Mouse (Mus musculus): ENCODE data around the gene Lmf2.

Gene Lmf2

DNA sequence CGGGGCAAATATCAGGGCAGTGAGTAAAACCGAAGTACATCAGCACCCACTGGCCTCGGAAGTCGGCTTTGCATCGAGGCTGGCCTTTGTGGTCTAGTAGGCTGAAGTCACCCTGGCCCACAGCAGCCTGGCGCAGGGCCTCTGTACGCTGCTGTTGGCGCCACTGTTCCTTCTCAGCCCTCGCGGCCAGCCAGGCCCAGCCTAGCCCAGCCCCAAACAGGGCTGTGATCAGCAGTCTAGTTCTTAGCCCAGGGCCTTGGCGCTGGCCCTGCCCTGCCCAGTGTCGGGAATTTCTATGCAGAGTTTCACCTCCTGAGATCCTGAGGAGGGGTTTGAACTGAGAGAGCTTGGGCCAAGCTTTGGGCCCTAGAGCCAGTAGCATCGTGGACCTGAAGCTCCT lies 16.6 kb upstream of the Lmf2 start:
- DNase-seq = no peak

DNA sequence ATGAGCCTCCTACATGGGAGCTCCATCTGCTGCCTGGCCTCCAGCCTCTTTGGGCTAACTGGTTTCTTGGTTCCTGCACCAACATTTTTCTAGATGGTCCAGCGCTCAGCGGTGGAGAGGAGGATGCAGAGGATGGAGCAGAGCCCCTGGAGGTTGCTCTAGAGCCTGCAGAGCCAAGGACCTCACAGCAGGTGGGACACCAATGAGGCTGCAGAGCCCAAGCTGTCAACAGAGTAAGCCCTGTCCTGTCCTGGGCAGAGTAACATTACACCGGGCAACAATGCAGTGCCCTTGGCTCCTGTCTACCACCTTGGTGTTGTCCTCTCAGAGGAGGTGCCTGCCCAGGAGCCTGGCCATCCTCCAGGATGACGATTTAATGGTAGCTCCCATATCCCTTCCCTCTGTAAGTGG lies 9.7 kb upstream of the Lmf2 start:
- no peak for DNase-seq

DNA sequence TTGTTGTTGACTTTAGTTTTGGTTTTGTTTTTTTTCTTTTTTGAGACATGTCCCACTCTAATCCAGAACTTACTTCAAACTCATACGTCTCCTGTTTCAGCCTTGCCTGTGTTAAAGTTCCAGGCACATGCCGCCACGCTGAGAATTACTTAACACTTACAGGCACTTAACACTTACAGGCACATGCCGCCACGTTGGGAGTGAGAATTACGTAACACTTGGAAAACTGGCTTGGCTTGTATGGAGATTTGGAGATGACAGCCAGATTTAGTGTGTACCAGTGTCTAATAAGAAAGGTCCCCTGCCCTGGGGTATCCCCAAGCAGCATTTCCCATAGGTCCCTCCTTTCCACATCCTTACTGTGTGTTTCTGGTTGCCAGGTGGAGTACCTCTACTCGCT lies 7.6 kb upstream of the Lmf2 start:
- DNase-seq = no peak

DNA sequence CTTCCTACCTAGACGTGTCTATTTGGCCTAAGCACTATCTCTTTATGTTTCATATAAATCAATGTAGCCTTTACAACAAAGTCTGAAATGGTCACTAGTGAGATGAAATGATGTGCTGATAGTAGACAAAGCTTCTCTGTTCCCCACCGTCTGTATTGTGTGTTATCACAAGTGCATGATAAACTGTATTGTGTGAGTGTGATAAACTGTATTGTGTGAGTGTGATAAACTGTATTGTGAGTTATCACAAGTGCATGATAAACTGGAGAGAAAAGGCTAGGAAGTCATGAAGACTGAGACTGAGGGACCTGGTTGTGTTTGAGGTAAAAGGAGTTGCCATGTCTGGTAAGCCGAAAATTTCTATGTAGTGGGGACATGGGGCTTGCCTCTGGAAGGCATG lies 3.3 kb upstream of the Lmf2 start:
- DNase-seq = no peak

DNA sequence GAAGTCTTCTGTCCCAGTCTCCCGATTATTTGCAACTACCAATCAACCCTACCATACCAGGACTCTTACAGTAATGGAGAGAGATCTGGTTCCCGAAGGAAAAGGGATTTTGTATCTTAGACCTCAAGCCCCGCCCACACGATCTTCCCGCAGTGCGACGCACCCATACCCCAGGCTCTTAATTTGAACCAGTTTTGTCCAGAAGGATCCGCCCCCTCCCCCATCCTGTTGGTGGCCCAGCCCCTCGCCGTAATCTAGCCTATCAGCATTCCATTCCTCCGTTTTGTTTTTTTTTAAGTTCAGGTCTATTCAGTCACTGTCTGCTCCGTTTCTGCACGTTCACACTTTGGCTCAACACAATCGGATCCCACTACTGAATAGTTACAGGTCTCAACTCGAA lies 913 bp upstream of the Lmf2 start:
- DNase-seq = peak; percentile 86

DNA sequence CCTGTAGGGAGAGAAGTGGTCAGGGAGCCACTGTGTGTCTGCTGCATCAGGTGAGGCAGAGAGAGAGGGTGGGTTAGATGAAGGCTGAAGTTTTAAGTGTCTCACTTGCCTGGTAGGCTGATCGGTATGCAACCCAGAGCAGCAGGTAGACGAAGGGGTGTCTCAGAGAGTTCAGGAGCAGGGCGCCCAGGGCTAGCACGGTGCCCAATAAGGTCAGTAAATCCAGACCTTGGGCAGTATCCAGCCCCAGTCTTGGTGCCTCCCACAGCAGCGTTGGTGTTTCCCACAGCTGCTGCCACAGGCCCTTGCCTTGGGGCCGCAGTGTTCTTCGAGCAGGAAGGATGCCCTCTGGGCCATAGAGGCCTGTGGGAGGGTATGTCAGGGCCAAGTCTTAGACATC lies 1.0 kb downstream of the Lmf2 start:
- no peak for DNase-seq

DNA sequence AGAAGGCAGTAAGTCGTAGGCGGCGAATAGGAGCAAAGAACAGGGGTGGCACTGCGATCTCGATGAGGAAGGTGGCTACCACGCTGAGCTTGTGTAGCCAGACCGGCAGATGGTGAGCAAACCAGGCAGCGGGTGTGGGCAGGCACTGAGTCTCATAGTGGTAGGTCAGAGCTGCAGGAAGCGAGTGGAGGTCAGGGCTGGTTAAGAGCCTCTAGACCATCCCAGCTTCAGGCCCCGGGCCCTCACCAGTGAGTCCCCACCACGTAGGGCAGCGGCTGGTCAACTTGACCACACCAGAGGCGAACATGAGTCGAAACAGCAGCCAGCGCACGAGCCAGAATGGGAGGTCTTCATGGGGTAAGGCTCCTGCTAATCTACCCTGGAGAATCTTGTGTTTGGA lies 1.6 kb downstream of the Lmf2 start:
- DNase-seq = no peak

DNA sequence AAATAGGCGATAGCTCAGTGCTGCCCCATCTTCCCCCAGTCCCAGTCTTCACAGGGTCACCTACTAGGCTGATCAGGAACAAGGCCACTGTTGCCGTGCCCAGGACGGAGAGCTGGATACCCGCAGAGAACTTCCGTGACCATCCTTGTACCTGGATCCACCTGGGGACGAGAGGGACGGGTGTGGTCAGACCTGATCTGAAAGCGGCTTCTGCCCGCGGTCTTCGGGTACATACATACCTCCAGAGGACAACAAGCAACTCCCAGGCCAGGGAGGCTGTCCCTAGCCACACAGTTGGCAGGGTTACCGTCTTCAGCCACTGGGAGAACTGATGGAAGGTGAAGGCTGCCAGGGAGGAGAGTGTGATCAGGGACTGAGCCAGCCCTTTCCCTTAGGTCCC lies 2.7 kb downstream of the Lmf2 start:
- DNase-seq = no peak

DNA sequence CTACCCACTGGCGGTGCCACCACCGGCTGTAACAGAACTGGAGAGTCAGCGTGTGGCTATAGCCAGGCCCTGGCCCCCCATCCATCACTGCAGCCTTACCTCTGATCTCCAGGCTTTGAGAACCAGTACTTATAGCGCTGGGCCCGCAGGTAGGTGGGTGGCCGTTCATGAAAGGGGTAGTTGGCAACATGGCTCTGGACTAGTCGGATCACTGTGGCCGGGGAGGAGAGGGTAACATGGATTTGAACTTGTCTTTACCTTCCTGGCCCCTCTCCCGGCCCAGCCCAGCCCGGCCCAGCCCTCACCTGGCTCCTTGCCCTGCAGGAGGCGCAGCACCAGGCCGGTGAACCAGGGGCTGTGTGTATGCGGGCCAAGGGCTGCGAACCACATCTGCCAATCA lies 3.4 kb downstream of the Lmf2 start:
- DNase-seq = no peak

DNA sequence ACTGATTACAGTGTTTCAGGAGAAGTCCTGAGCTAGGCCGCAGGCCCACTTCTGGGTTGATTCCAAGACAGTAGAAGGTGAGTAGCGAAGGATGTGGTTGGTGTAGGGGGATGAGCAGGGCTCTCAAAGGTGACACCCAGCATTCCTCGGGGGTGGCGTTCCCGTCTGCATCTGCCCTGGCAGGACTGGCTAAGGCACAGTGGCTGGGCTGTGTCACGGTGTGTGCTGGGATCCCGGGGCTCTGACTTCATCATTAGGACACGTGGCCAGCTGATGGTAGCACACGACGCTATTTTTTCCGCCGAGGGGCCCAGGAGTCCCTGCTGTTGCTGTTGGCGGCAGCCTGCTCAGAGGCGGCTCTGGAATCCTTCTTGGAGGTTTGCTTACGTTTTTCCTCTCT lies 4.2 kb downstream of the Lmf2 start:
- DNase-seq = no peak

DNA sequence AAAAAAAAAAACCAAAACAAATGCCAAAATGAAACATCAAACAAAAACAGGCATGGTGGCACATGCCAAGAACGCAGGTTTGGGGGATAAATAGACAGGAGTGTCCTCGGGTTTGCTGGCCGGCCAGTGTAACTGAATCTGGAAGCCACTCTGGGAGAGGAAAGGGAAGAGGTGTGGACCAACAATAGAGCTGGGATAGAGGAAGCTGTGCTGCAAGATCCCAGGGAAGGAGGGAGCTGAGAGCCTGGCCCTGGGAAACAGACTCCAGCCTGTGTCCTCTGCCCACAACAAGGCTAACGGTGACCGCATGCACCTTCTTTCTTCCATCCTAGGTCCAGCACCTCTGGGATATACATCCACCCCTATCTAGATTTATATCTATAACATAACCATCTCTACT lies 5.0 kb downstream of the Lmf2 start:
- no peak for DNase-seq

DNA sequence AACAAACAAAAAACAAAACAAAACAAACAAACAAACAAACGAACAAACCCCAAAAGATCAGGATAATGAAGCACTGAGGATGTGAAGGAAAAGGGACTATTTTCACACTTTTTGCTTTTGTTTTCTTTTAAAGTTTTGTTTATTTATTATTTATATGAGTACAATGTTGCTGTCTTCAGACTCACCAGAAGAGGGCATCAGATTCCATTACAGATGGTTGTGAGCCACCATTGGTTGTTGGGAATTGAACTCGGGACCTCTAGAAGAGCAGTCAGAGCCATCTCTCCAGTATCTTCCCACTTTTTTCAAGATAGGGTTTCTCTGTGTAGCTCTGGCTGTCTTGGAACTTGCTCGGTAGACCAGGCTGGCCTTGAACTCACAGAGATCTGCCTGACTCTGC lies 12.1 kb downstream of the Lmf2 start:
- no peak for DNase-seq

DNA sequence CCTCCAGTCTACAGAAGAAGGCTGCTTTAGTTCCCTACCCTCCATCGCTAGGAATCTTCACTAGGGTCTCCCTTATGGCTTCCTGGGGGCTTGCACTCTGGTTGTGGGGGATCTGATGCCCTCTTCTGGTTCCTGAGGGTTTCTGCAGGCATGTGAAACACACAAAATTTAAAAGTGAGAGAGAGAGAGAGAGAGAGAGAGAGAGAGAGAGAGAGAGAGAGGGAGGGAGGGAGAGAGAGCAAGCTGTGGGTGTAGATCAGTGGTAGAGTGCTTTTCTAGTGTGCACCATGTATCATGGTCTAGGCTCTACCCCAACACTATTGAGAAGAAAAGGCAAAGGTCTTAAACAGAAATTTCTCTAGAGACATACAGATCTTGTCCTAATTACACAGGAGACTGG lies 13.8 kb downstream of the Lmf2 start:
- no peak for DNase-seq

DNA sequence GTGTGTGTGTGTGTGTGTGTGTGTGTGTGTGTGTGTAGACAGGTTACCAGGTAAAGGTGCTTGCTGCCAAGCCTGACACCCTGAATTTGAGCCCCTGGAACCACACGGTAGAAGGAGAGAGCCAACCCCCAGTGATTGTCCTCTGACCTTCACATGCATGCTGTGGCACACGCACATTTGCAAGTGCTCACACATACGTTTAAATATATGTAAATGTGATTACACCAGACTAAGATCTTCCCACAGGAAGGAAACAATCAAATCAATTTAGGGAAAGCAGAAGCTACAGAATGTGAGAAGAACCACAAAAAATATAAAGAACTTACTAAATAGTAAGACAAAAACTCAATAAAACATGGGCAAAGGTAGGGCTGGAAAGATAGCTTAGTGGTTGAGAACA lies 15.3 kb downstream of the Lmf2 start:
- no peak for DNase-seq

DNA sequence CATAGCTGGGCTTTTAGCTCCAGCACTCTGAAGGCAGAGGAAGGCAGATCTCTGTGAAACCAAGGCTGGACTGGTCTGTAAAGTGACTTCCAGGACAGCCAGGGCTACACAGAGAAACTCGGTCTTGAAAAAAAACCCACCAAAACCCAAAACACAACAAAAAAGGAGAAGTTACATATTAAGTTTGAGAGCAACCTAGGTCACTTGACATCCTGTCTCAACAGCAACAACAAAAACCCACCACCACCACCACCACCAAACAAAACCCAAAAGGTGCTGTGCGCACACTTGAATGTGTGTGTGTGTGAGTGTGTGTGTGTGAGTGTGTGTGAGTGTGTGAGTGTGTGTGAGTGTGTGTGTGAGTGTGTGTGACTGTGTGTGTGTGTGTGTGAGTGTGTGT lies 15.8 kb downstream of the Lmf2 start:
- no peak for DNase-seq

DNA sequence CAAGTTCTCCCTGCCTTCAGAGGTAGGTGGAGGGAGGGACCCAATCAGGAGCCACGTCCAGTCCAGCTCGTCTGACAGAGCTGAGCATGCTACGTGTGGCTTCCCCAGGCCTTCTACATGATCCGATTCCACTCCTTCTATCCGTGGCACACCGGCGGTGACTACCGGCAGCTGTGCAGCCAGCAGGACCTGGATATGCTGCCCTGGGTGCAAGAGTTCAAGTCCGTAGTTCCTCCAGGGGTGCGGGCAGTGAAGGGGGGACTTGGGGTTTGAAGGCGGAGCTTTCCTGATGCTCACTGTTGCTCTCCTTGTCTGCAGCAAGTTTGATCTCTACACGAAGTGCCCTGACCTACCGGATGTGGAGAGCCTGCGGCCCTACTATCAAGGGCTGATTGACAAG lies 19.0 kb downstream of the Lmf2 start:
- DNase-seq = no peak

DNA sequence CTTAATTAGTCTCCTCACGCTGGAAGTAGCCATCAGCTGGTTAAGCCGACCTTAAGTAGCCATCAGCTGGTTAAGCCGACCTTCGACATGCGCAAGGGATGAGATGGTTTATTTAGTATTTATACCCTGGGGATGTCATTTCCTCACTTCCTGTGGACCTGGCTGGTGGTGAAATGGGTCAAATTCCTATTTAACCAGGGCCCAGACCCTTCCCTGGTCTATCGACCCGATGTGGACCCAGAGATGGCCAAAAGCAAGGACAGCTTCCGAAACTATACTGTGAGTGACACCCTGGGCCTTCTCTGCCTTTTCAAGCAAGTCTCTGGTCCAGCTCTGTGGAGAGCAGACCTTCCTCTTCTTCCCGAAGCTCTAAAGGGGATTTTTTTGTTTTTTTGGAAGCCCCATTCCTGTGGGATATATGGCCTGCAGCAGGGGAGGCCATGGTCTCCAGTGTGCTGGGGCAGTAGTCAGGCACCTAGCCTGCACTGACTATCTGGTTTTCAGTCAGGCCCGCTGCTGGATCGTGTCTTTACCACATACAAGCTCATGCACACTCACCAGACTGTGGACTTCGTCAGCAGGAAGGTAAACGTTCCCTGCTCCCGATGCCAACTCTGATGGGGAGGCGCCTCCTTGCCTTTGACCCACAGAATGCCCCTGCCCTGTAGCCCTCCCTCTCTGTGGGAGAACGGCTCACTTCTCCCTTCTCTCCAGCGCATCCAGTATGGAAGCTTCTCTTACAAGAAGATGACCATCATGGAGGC lies 20.5 kb downstream of the Lmf2 start:
- DNase-seq = no peak

DNA sequence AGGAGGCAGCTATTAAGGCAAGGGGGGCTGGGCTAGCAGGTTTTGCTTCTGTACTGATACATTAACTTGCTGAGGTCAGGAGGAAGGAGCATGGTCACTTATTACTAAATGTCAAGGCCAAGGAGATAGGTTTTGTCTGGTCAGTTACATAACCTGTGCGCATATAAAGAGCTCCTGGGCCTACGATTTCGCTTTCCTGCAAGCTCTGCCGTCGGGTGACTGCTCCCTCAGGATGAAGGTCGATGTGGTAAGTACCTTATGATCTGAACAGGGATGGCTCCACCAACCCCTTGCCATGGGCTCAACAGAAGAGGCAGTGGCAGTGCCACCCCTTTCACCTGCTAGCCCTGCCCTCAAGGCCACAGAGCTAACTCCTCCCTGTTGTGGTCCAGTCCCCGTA lies 21.2 kb downstream of the Lmf2 start, which contains the start of gene Miox:
Miox (plus strand) TSS at position 128 of the 400 bp plus-strand sequence.
- no peak for DNase-seq

DNA sequence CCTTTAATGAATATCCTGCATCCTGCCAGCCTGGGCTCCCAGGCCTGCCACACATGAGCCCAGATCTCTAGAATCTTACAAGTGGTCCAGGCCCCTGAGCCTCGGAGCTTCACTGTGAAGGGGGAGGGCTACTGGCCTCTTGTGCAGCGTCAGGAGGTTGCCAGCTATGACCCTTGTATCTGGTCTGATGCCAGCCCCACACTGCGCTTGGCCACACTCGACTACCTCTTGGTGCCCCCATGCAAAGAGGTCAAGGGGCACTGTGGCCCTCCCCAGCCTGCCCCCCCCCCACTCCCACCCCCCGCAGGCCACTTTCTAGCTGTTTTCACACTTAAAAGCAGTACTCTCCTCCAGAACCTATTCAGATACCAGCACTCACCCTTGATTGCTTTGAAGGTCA lies 29.0 kb downstream of the Lmf2 start:
- DNase-seq = no peak

DNA sequence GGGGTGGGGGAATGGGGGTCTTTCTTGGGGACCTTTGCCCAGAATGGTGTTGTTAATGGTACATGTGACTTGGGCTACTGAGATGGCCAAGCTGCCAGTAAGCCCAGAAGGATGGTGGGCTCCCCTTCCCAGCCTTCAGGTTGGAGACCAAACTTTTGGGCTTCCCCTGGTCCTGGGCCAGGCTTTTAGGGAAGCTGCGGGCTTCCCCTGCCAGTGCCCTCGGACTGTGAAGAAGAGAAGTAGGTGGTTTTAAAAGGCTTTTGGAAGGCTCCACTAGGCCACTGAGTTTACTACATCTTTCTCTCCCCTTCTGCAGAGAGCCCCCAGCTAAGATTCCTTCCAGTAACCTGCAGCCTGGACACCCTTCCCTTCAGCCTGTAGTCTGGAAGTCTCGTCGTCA lies 31.8 kb downstream of the Lmf2 start:
- no peak for DNase-seq

DNA sequence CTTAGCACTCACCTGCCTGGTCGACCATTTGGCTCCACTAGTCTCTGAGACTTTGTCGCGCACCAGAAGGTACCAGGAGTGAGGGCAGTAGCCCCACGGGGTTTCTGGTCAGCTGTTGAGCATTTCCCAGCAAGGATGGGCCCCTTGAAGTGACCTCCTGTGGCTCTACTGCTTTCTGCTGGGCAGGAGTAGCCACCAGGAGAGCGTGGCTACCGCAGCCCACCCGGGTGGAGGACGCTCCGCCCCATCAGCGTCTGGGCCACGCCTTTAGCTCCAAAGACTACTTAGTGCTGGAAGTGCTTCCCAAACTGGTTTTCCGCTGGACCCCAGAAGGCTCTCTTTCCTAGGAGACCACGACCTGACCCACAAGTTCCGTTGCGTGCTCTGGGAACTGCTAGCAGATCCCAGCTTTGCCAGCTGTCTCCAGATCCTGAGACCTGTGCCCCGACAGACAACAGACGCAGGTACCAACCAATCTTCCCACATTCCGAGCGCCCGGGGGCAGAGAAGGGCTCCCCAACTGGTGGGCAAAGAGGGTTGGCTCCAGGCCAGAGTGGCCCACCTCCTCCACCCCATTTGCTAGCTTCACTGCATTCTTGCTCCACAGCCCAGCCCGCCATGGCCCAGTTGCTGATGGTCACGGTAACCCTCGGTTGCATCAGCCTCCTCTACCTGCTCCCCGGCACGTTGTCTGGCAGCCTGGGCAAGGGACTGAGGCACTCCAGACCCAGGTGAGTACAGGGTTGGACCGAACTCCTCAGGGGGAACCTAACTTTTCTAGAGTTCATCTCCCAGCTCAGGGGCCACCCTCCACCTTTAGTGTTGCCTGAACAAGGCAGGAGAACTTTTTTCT lies 32.6 kb downstream of the Lmf2 start, which contains the start of gene Adm2:
Adm2 (plus strand) TSS at position 51 of the 853 bp plus-strand sequence.
- DNase-seq = no peak

DNA sequence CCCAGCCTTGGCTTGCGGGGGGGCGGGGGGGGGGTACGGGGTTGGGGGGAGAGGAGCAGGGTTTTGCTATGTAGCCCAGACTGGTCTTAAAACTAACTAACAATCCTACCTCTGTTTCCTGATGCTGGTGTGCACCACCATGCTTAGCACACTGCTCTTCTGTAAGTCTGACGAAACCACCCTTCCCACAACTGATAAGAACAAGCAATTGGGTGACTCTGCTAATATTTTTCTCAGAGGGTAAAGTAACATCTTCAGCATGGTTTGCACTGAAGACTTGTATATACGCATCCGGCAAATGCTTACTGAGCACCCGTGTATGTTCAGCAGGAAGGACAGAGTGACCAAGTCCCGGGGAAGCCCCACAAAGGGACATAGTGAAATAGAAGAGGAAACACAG lies 34.2 kb downstream of the Lmf2 start:
- DNase-seq = no peak

DNA sequence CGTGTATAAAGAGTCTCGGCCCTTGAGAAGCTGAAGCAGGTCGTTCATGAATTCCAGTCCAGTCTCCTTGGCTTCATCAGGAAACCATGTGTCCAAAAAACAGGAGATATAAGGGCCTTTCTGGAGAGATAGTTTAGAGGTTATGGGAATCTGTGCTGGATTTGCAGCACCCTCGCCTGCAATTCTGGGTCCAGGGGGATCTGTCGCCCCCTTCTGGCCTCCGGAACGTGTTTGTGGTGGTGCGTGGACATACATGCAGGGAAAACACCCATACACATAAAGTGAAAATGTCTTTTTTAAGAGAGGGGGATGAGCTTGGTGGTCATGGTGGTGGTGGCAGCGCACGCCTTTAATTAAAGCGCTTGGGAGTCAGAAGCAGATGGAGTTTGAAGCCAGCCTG lies 39.3 kb downstream of the Lmf2 start:
- no peak for DNase-seq

DNA sequence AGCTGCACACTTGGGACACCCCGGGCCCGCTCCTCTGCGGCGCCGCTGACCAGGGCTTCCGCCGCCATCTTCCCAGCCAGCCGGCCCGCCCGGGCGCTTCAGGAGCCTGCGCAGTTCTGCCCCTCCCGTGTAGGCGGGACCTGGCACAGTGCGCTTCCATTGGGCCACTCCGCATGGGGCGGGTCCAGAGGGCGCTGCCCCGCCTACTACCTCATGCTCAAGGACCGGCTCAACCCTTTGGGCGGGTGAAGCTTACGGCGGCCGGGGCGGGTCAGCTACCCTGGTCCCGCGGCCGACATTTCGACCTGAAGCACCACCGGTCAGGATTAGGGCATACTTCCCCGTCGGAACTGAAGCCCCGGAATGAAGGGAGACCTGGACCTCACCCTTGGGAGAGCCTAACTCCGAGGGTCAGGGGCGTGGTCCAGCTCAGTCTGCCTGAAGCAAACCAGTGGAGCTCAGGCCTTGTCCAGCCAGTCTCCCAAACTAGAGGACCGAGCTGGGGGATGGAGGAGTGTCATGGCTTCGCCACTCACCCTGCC lies 40.2 kb downstream of the Lmf2 start, which contains the start of gene Sbf1:
Sbf1 (minus strand) TSS at position 122 of the 542 bp plus-strand sequence.
- peak; percentile 95 for DNase-seq
